Mouse (Mus musculus) kidney, adult 2 months (tissue): ENCODE data around the gene Rbm7.

Experiments used
- CTCF ChIP-seq: fragments of 200-500 bp; conservative IDR thresholded peaks from 2 replicates; pipeline ENCODE4 v1.5.1; 2011; ENCODE audit warnings: low read depth, mild to moderate bottlenecking, control low read depth, low read length, moderate library complexity, mixed read lengths; ENCODE audit not compliant: insufficient read depth, insufficient read length
- POLR2A ChIP-seq: fragments of 200-500 bp; IDR thresholded peaks from one replicate; pipeline ENCODE4 v1.6.1; 2011; ENCODE audit warnings: low read depth, low read length, control low read depth

- no peak for TF ChIP-seq CTCF
- no peak for TF ChIP-seq POLR2A
These were observed 15.0 kb upstream of the Rbm7 start for GRCm38 (mm10) chr9:48510134-48510533.
